Mouse (Mus musculus) bone marrow, adult 2 months (tissue): Measurements from ENCODE around the gene Hnrnph2. TPM values are rescaled to one million over a fixed set of nuclear protein-coding genes. Genes with fewer than 3 reads are reported as not detected.

Experiments used
- H3K27ac ChIP-seq: fragments of 200-500 bp; 2 replicates; pipeline ENCODE4 v1.5.1; 2012; ENCODE audit warnings: low read depth, mild to moderate bottlenecking, control low read depth, inconsistent platforms, low read length; ENCODE audit not compliant: control insufficient read depth, poor library complexity, insufficient read depth
- H3K4me1 ChIP-seq: fragments of 200-500 bp; 2 replicates; pipeline ENCODE4 v1.6.1; 2011; ENCODE audit warnings: low read length; ENCODE audit not compliant: control insufficient read depth, insufficient read depth
- H3K4me3 ChIP-seq: fragments of 200-500 bp; replicated peaks from 2 replicates; pipeline ENCODE3; 2011; ENCODE audit warnings: mild to moderate bottlenecking, low read depth, low read length, control low read depth; ENCODE audit not compliant: control insufficient read depth
- CTCF ChIP-seq: fragments of 200-500 bp; IDR thresholded peaks from 2 replicates; pipeline ENCODE4 v1.5.1; 2011; ENCODE audit warnings: low read length, control low read depth; ENCODE audit not compliant: control insufficient read depth, insufficient read depth
- POLR2A ChIP-seq: fragments of 200-500 bp; IDR thresholded peaks from 2 replicates; pipeline ENCODE4 v1.6.1; 2011; ENCODE audit warnings: low read depth, mild to moderate bottlenecking, control low read depth, low read length, borderline replicate concordance; ENCODE audit not compliant: control insufficient read depth
- WGBS: fragments of 180-500 bp; shearing (Covaris S2); methylation state at CpG from one replicate; pipeline ENCODE4 v1.1.7; 2018; 5-methylcytosine and 5-hydroxymethylcytosine counted together
- polyA plus RNA-seq: library from polyadenylated mRNA; stranded (reverse); fragments of >200 nt; gene quantifications from 2 replicates; pipeline ENCODE4 v1.2.4, GENCODE M21; 2011; ENCODE audit warnings: low replicate concordance; ENCODE audit not compliant: missing spikeins, insufficient read depth, insufficient read length

The Hnrnph2 gene
- 50.4 and 53.5 TPM in 2 replicates for polyA plus RNA-seq

- 19% methylated on average over 33 of the region's 33 CpGs for WGBS
- Histone ChIP-seq H3K27ac (peak within 1 kb of the TSS; percentile 93), H3K4me1 (no peaks in the 10 kb centered on the region; the same call in 1 of the 2 replicates), H3K4me3 (peak within 1 kb of the TSS; percentile 86)
- TF ChIP-seq POLR2A (no peak), CTCF (no peak)
These were observed at the start of gene Hnrnph2, which contains the start of gene Gla for GRCm38 (mm10) chrX:134600659-134601379. TSS of gene Hnrnph2 (plus strand) at chrX:134601179. TSS of gene Gla (minus strand) at chrX:134601125.

DNA sequence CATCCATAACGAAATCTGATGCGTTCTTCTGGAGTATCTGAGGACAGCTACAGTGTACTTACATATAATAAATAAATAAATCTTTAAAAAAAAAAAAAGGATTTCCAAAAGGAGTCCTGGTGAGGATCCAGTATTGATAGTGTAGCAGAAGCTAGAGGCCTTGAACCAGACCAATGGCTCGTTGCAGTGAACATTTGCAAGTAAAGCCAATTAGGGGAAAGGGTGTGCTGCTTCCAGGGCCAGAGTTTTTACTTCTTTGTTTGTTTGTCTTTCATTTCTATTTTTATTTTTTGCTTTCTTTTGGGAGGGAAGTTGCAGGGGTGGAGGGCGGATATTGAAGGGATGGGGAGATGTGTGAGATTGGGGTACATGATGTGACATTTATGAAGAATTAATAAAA lies 47.7 kb upstream of the Hnrnph2 start:
- no peak overlapping the region for H3K27ac ChIP-seq
- TF ChIP-seq POLR2A (no peak), CTCF (no peak)
- H3K4me1 ChIP-seq = 0 out of 2 replicates have a peak, but pooled peaks cover 1% of the 10 kb centered on the region
- 82% methylated on average over 4 of the region's 4 CpGs for WGBS
- H3K4me3 ChIP-seq = no peak overlapping the region

GRCm38 (mm10) chrX:134554425-134554824 lies 46.6 kb upstream of the Hnrnph2 start:
- Histone ChIP-seq H3K4me1 (0 out of 2 replicates have a peak, but pooled peaks cover 1% of the 10 kb centered on the region), H3K4me3 (no peak overlapping the region), H3K27ac (no peak overlapping the region)
- 56% methylated on average over 6 of the region's 6 CpGs for WGBS
- TF ChIP-seq POLR2A (no peak), CTCF (no peak)

DNA sequence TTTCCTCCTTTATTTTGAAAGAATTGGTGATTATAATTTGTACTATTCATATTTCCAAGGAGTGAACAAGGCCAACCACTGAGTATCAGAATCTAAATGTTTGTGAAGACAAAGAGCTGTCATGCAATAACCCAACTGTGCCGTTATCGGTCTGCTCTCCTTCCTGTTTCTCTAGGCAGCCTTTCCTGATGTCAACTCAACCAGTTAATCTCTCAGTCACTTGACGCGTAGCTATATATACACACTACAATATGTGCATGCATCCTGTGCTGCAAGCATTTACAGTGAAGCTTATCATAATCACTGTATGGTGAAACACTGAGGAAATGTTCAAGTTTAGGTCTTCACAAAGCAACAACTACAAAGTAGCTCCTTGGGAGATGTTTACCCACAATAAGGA lies 36.7 kb upstream of the Hnrnph2 start:
- TF ChIP-seq CTCF (no peak), POLR2A (no peak)
- no peak overlapping the region for H3K4me3 ChIP-seq
- WGBS = 22% methylated on average over 4 of the region's 4 CpGs
- no peaks in the 10 kb centered on the region; the same call in 1 of the 2 replicates for H3K4me1 ChIP-seq
- no peak overlapping the region for H3K27ac ChIP-seq

DNA sequence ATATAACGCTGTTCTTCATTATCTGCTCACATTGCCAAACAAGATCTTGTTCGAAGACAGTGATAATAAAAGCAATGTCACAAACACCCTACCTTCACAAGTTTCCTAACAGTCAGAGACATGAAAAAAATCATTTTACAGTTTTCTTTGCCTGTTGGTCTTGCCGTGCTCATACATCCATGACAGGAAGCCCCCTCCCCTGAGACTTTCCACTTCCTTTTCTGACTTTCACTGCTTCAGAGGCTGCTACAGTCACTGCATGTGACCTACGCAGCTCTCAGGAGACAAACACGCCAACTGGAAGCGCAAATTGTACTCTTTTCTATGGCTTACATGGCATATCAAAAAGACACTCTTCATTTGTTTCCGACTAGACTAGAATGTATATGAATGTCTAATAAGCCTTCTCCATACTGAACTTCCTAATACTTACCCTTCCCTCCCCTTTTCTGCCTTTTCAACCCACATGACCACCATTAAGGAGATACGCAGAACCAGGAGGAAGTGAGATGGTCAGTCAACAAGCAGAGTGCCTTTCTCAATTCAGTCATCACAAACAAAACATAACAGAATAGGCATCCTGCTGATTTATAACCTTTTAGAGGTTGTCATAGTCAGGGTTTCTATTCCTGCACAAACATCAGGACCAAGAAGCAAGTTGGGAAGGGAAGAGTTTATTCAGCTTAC lies 34.3 kb upstream of the Hnrnph2 start:
- Histone ChIP-seq H3K27ac (no peak overlapping the region), H3K4me1 (no peaks in the 10 kb centered on the region; the same call in 1 of the 2 replicates), H3K4me3 (no peak overlapping the region)
- no peak for TF ChIP-seq CTCF
- TF ChIP-seq POLR2A = no peak
- 47% methylated on average over 8 of the region's 8 CpGs for WGBS

DNA sequence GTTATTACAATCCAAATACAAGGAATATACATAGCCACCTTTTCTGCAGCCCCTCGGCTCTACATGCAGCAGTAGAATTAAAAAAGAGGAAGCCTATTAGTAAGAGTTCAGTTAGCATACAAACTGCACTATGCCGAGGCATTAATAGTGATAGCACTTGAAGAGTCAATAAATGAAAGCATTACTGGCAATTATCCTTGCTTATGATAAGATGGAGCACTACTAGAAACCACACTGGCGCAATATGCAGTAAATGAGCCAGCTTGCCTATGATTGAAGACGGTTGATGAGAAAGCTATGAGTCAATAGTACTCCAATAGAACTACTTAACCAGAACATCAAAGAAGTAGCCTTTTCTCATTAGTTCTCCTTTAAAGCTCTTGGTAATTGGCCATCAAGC lies 23.1 kb upstream of the Hnrnph2 start:
- no peak overlapping the region for H3K27ac ChIP-seq
- WGBS = 39% methylated on average over 4 of the region's 4 CpGs
- H3K4me3 ChIP-seq = no peak overlapping the region
- H3K4me1 ChIP-seq = no peaks in the 10 kb centered on the region; the same call in 1 of the 2 replicates
- TF ChIP-seq POLR2A (no peak), CTCF (no peak)

GRCm38 (mm10) chrX:134580528-134581305 lies 20.3 kb upstream of the Hnrnph2 start:
- Histone ChIP-seq H3K4me3 (peak overlapping the region; percentile 47), H3K4me1 (no peaks in the 10 kb centered on the region; the same call in 1 of the 2 replicates), H3K27ac (peak overlapping the region; percentile 39; the same call in 1 of the 2 replicates)
- no peak for TF ChIP-seq POLR2A
- no peak for TF ChIP-seq CTCF
- WGBS = 54% methylated on average over 14 of the region's 14 CpGs
